Mouse (Mus musculus) mesoderm, embryonic 11.5 days (tissue): ENCODE measurements around the gene Trim15.

Experiments used
- DNase-seq: peaks from one replicate; pipeline ENCODE4 v3.0.0-alpha.2; 2012; ENCODE audit warnings: low read depth, low spot score

Trim15 gene

GRCm38 (mm10) chr17:36830470-36830869 is 36.5 kb downstream of the Trim15 start:
- no peak for DNase-seq

DNA sequence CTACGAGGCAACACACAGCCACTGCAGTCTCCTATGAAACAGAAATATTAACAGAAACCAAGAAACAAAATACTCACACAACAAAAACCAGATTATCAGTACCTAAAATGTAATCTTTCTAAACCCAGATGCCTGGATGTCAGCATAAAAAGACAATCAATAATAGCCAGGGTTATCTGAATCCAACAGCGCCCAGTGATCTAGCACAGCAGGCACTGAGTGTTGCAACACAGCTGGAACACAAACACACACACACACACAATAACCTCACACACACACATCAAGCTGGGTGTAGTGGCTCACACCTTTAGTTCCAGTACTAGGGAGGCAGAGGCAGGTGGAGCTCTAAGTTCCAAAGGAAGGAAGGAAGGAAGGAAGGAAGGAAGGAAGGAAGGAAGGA is 38.5 kb downstream of the Trim15 start:
- no peak for DNase-seq

GRCm38 (mm10) chr17:36826002-36826401 is 41.0 kb downstream of the Trim15 start:
- peak; percentile 52 for DNase-seq

DNA sequence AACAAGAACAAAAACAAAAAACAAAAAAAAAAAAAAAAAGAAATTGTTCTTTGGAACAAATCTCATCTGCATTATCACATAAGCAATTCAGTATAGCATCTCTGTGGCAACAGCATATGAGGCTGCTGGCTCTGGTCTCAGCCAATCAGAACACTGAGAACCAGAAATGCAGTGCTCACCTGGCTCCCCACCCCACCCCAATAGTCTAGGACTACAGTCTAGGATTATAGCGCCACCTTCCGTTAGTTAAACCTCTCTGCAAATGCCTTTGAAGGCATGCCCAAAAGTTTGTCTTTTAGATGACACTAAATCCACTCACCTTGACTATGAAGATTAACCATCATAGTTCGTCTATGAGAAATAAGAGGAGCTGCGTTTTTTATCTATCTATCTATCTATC is 41.5 kb downstream of the Trim15 start:
- no peak for DNase-seq

GRCm38 (mm10) chr17:36824005-36824404 is 43.0 kb downstream of the Trim15 start:
- DNase-seq = no peak

DNA sequence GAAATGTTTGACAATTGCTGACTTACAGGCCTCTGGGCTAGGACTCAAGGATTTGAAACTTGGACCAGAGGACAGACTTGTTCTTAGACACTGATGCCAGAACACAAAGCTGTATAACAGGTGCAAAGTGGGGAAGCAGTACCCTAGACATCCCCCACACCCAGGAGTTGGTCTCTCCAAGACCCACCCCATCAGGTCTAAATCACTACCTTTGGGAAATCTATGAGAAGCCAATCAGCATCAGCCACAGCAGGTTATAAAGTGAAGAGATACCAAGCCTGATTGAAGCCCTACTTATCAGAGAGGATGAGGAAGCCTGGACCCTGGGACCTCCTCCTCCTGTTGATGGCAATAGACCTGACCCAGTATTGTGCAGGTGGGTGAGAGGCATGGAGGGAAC is 55.1 kb downstream of the Trim15 start, which contains the start of gene H2-M10.6:
TSS of gene H2-M10.6 (plus strand) at position 301 of the 400 bp plus-strand sequence.
- no peak for DNase-seq
